Mouse (Mus musculus) gastrocnemius, adult 8-10 months (tissue): Measurements from ENCODE around the gene Vmn2r74. TPM values are rescaled to one million over a fixed set of nuclear protein-coding genes. Genes with fewer than 3 reads are reported as not detected.

Source experiments
- DNase-seq, 2 experiments: peaks; one replicate each; pipeline ENCODE4 v3.0.0; 2022; ENCODE audit warnings: low spot score in 2 of 2
- total RNA-seq, 4 experiments: library from RNA; stranded (reverse); gene quantifications; 2 replicates each; pipeline ENCODE4 v1.2.4; 2022

The Vmn2r74 gene
- total RNA-seq, result not detected

GRCm38 (mm10) chr7:85961529-85961928, at the start of gene Vmn2r74:
TSS of gene Vmn2r74 (minus strand) at chr7:85961629.
- DNase-seq, result no peak

DNA sequence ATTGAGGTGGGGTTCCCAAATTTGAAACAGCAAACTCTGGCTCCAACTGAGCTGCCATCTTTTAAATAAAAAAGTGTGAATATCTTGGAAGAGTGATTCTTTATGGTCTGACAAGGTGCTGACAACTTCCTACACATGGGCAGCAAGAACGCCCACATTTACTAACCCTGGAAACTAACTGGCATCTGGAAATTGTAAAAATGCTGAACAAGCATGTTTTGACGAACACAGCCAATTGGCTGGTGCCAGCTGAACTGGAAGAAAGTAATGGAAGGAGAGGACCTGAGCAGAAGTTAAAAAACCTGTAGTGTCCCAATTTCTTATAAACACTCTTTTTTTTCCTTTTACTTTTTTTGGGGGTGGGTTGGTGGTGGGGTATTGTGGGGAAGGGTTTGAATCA, 46.1 kb upstream of the Vmn2r74 start:
- DNase-seq, result no peak

Other genes starting within 250 kb of the Vmn2r74 start
- gene Vmn2r72, start 206.5 kb downstream of the Vmn2r74 start, total RNA-seq, result not detected
- gene Vmn2r73, start 85.4 kb downstream of the Vmn2r74 start, total RNA-seq, result not detected
- gene Vmn2r75, start 210.1 kb upstream of the Vmn2r74 start, total RNA-seq, result not detected